Mouse (Mus musculus) kidney, postnatal 4 days (tissue): ENCODE results near the gene Maml3.
A peak's percentile ranks its signal among the peaks of the same experiment; 100 is the strongest.

Source experiments
- DNase-seq, 2 experiments: peaks; one replicate each; pipeline ENCODE4 v3.0.0; 2021; ENCODE audit warnings: mixed read lengths in 2 of 2

Maml3 gene

GRCm38 (mm10) chr3:51730662-51731061 lies 374.2 kb downstream of the Maml3 start:
- DNase-seq, result no peak

DNA sequence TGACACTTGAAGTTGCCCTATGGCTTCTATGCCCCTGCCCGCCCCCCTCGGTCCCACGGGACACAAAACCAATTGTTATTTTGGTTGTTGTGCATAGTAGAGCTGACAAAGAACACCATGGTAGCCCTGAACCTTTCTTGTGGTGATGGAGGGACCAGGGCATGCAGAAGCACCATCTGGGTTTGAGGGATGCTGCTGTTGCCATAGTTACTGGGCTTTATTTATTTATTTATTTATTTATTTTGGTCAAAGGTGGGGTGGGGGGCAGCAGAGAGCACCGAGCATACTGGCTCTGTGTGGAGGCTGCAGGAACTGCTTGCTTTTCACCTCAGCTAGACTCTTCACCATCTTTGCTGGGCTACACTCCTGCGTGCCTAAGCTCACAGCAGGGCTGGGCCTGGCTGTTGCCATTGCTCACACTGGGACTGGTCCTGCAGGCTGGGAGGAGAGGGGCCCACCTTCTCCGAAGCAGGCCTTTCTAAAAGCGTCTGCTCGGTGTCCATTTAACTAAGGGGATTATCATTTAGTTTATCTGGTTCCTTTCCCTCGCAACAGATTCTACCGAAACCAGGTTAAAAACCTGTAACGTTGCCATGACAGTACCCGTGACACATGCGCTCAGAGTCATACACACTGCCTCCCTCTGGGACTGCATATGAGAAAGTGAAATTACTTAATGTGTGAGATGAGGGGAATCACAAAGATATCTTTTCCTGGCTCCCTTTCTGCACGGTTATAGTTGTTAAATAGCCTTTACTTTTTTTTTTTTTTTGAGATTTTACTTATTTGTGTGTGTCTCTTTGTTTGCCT lies 375.6 kb downstream of the Maml3 start:
- no peak for DNase-seq

GRCm38 (mm10) chr3:51728456-51728855 lies 376.4 kb downstream of the Maml3 start:
- no peak for DNase-seq

DNA sequence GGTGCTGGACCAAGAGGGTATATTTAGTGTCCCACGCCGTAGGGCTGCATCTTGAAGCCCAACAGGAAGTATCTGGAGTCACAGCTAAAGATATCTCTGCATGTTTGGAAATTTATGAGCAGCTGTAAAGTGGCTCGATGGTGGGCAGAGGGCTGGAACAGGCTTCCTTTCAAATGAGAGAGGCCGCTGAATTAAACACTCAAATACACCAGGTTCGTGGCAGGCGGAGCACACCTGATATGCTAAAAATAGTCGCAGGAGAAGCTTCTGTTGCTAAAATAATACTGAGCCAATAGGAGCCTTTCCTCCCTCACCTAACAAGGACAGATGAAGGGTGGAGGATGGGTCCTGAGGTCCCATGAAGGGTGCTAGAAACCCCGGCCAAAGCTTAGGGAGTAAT lies 376.9 kb downstream of the Maml3 start:
- DNase-seq, result peak in 1 of 2 experiments; percentile 38

- DNase-seq, result no peak
Observed at GRCm38 (mm10) chr3:51727487-51727886, 377.4 kb downstream of the Maml3 start.

DNA sequence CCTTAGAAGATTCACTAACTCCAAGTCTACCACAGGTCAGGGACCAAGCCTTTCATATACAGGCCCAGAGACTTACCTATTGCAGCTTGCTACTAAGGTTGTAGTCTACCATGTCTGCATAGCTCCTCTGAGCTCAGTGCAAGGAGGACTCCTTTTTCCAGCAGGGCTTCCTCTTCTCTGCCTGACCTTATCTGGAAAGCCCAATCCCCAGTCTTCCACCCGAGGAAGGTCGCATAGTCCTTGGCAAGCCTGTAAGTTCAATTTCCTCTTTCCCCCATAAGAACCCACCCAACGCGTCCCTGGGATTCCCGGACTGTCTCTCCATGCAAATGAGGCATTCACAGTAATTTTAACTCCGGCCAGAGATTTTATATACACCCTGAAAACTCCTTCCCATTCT lies 378.6 kb downstream of the Maml3 start:
- DNase-seq, result no peak

GRCm38 (mm10) chr3:51719982-51720381 lies 384.9 kb downstream of the Maml3 start:
- DNase-seq, result no peak

GRCm38 (mm10) chr3:51719373-51719772 lies 385.5 kb downstream of the Maml3 start:
- peak; percentile 31 to 54 for DNase-seq

GRCm38 (mm10) chr3:51717909-51718308 lies 387.0 kb downstream of the Maml3 start:
- DNase-seq, result peak; percentile 64 to 67

DNA sequence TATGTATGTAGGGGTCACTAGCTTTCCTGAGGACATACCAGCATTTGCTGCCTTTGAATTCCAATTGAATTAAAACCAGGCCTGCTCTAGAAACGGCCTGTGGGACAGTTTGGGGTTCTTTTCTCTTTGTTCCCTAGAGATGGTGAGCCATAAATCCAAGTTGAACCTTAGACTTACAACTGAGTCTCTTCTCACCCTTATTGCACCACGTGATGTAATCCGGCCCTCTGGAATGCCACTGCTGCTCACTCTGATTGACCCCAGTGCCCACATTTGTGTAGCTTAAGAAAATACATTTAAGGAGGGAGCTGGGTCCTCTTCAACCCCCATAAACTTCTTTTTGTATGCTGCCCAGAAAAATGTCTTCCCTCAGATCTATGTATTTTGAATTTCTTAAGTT lies 387.4 kb downstream of the Maml3 start:
- DNase-seq, result no peak

DNA sequence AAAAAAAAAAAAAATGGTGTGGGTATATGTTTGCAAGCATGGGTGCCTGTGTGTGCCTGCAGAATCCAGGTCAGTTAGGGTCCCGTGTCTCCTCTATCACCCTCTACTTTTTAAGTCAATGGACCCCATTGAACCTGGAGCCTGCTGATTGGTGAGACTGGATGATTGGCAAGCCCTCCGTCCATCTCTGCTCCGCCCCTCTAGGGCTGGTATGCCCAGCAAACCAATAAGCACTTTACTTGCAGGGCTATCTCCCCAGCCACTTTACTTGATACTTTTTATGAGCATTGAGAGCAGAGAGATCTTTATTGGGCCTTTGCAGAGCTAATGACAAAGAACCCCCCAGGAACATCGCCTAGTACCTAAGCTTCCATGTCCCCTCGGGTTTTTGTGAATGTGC lies 390.4 kb downstream of the Maml3 start:
- no peak for DNase-seq

- DNase-seq, result peak; percentile 31 to 39
Observed at GRCm38 (mm10) chr3:51713233-51713632, 391.6 kb downstream of the Maml3 start.

GRCm38 (mm10) chr3:51712382-51712781 lies 392.5 kb downstream of the Maml3 start:
- no peak for DNase-seq

- DNase-seq, result peak; percentile 88 to 90
Observed at GRCm38 (mm10) chr3:51708746-51709411, 396.0 kb downstream of the Maml3 start.

GRCm38 (mm10) chr3:51708375-51708745 lies 396.5 kb downstream of the Maml3 start:
- no peak for DNase-seq

DNA sequence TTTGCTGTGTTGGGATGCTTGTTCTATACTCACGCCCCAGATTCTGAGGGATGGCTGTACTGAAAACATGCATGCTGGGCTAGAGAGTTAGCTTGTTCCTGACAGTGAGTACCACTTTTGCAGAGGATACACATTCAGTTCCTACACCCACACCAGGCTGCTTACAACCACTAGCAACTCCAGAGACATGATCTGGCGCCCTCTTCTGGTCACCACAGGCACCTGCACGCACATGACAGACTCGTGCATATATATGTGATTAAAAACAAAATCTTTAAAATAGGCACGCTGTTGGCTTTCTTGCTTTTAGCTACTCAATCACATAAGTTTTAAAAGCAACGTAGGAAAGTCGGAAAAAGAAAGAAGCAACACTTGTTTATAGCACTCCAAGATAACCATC lies 399.7 kb downstream of the Maml3 start:
- DNase-seq, result no peak

- no peak for DNase-seq
Observed at GRCm38 (mm10) chr3:51703478-51703877, 401.4 kb downstream of the Maml3 start.

- DNase-seq, result peak in 1 of 2 experiments; percentile 21
Observed at GRCm38 (mm10) chr3:51702701-51703286, 402.1 kb downstream of the Maml3 start.

GRCm38 (mm10) chr3:51701950-51702349 lies 402.9 kb downstream of the Maml3 start:
- DNase-seq, result peak; percentile 34 to 50

DNA sequence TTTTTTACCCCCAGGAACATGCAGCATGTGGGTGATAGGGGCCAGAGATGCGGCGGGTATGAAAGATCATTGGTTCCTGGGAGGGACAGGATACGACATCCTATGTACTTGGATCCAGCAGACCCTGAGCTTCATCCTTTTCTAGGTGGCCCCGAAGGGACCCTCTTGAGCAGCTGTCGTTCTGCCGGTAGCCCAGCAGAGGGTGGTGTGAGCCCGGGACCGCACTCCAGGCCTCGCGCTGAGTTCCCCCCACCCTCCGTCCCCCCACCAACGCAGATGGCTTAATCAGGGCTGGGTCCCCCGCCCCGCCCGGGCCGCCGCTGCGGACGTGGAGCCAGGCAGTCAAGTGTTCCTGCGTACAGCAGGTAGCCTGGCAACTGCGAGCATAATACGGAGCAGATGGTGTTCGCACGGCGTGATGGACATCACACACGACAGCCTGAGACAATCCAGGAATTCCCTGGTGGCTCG lies 403.6 kb downstream of the Maml3 start:
- DNase-seq, result peak; percentile 83 to 89

- DNase-seq, result peak; percentile 15 to 41
Observed at GRCm38 (mm10) chr3:51700731-51701280, 404.1 kb downstream of the Maml3 start.

DNA sequence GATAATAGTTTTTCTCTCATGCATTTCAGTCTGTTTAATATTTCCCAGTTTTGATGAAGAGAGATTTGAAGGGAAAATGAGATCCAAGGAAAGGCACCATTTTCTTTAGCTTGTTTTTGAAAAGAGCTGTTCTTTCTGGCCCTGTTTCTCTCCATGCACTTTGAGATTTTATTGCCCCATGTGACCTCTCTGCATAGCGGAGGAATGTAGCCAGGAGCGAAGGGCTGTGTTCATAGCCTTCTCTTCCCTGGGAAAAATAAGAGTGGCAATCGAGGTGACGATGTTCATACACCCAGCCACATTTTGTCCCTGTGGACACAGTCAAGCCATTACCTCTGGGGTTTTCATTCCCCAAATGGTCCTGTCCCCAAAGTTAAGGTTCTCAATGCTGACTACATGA lies 404.8 kb downstream of the Maml3 start:
- no peak for DNase-seq

GRCm38 (mm10) chr3:51697931-51698330 lies 406.9 kb downstream of the Maml3 start:
- DNase-seq, result no peak
